Mouse (Mus musculus) forebrain, postnatal 0 days (tissue): ENCODE data around the gene Mex3a. TPM values are rescaled to one million over a fixed set of nuclear protein-coding genes. Genes with fewer than 3 reads are reported as not detected.

Source experiments
- ATAC-seq: fragments of 200-750 bp; cut with Nextera tagmentation; 2 replicates; pipeline ENCODE4 v1.8.0; 2017; ENCODE audit warnings: mild to moderate bottlenecking, moderate library complexity
- DNase-seq: peaks from one replicate; pipeline ENCODE4 v3.0.0-alpha.2; 2015
- H3K27ac ChIP-seq: fragments of 300-500 bp; sonication (generic); 2 replicates; pipeline ENCODE4 v1.5.1; 2014; ENCODE audit warnings: low read depth, mild to moderate bottlenecking, antibody characterized with exemption, low read length, moderate library complexity, mixed read lengths
- H3K27me3 ChIP-seq: fragments of 300-500 bp; sonication (generic); 2 replicates; pipeline ENCODE4 v1.6.1; 2014; ENCODE audit warnings: mild to moderate bottlenecking, low read length, mixed read lengths; ENCODE audit not compliant: insufficient read depth
- H3K36me3 ChIP-seq: fragments of 300-500 bp; sonication (generic); 2 replicates; pipeline ENCODE4 v1.6.1; 2014; ENCODE audit warnings: mild to moderate bottlenecking, moderate library complexity; ENCODE audit not compliant: insufficient read depth
- H3K4me1 ChIP-seq: fragments of 300-500 bp; sonication (generic); 2 replicates; pipeline ENCODE4 v1.6.1; 2014; ENCODE audit warnings: antibody characterized with exemption; ENCODE audit not compliant: insufficient read depth
- H3K4me2 ChIP-seq: fragments of 300-500 bp; sonication (generic); 2 replicates; pipeline ENCODE4 v1.6.1; 2014; ENCODE audit warnings: low read depth, mild to moderate bottlenecking, moderate library complexity
- H3K4me3 ChIP-seq: fragments of 300-500 bp; sonication (generic); 2 replicates; pipeline ENCODE4 v1.5.1; 2014; ENCODE audit warnings: low read depth, low read length, mixed read lengths
- H3K9ac ChIP-seq: fragments of 300-500 bp; sonication (generic); 2 replicates; pipeline ENCODE4 v1.6.1; 2014; ENCODE audit warnings: mild to moderate bottlenecking
- H3K9me3 ChIP-seq: fragments of 300-500 bp; sonication (generic); 2 replicates; pipeline ENCODE4 v1.6.1; 2016; ENCODE audit warnings: low read length
- CTCF ChIP-seq: sonication (generic); IDR thresholded peaks from 2 replicates; pipeline ENCODE4 v1.5.1; 2016; ENCODE audit warnings: antibody characterized with exemption, control low read depth, low read depth
- WGBS: fragments of 180-500 bp; shearing (Covaris S2); extraction: QIAGEN DNeasy Blood & Tissue Kit; methylation state at CpG from one replicate; pipeline ENCODE4 v1.1.7; 2014; 5-methylcytosine and 5-hydroxymethylcytosine counted together
- polyA plus RNA-seq: library from polyadenylated mRNA; unstranded; fragments of >200 nt; fragmentation: Nextera tagmentation; extraction: Ambion mirVana; gene quantifications from 2 replicates; pipeline ENCODE4 v1.2.1, GENCODE M21; 2015
- total RNA-seq: library from RNA; depleted of rRNA; stranded (reverse); fragments of >200 nt; gene quantifications from 2 replicates; pipeline ENCODE4 v1.2.3, GENCODE M21; 2014; rRNA removed

Mex3a gene
- 64.5 and 71.9 TPM in 2 replicates for total RNA-seq
- polyA plus RNA-seq: 16.2 and 20.5 TPM in 2 replicates

DNA sequence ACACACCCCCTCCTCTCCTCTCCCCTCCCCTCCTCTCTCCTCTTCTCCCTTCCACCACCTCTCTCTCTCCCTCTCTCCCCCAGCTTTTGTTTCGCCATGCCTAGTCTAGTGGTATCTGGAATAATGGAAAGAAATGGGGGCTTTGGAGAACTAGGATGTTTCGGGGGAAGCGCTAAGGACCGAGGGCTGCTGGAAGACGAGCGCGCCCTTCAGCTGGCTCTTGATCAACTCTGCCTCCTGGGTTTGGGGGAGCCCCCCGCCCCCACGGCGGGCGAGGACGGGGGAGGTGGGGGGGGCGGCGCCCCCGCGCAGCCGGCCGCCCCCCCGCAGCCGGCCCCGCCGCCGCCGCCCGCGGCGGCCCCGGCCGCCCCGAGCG is at the start of gene Mex3a:
Mex3a (plus strand) TSS at position 97 of the 376 bp plus-strand sequence.
- ATAC-seq (no peak), DNase-seq (no peak)
- Histone ChIP-seq H3K36me3 (peaks cover 16% of the 10 kb centered on the region), H3K9ac (peak within 1 kb of the TSS; percentile 100), H3K4me3 (peak within 1 kb of the TSS; percentile 60), H3K27me3 (no peaks in the 10 kb centered on the region), H3K27ac (peak within 1 kb of the TSS; percentile 99), H3K4me2 (peak within 1 kb of the TSS; percentile 78), H3K9me3 (no peaks in the 10 kb centered on the region), H3K4me1 (peaks cover 49% of the 10 kb centered on the region)
- WGBS: 5% methylated on average over 26 of the region's 31 CpGs
- TF ChIP-seq CTCF: no peak

DNA sequence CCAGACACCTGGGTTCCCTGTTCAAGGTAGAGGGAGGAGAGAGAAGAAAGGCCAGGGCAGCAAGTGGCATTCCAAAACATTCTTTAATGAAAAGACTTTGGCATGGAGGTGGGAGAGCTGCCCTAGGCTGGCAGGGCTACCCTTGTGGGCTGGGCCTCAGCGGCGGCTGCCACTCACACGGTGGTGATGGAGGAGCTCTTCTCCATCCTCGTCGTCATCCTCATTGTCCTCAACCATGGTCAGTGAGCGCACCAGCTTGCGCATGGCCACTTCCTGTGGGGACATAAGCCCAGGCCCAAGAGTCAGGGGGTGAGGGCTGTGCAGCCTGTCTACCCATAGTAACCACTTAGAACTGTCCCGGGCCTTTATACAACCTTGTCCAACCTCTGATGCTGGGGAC is 49.1 kb upstream of the Mex3a start:
- peaks cover 18% of the 10 kb centered on the region for H3K27me3 ChIP-seq
- H3K27ac ChIP-seq: no peak overlapping the region
- peaks cover 40% of the 10 kb centered on the region for H3K36me3 ChIP-seq
- no peaks in the 10 kb centered on the region for H3K9me3 ChIP-seq
- ATAC-seq: no peak
- no peak for DNase-seq
- no peak for TF ChIP-seq CTCF
- H3K4me3 ChIP-seq: no peak overlapping the region
- WGBS: 82% methylated on average over 8 of the region's 8 CpGs
- no peak overlapping the region for H3K9ac ChIP-seq
- no peak overlapping the region for H3K4me2 ChIP-seq
- H3K4me1 ChIP-seq: no peaks in the 10 kb centered on the region

DNA sequence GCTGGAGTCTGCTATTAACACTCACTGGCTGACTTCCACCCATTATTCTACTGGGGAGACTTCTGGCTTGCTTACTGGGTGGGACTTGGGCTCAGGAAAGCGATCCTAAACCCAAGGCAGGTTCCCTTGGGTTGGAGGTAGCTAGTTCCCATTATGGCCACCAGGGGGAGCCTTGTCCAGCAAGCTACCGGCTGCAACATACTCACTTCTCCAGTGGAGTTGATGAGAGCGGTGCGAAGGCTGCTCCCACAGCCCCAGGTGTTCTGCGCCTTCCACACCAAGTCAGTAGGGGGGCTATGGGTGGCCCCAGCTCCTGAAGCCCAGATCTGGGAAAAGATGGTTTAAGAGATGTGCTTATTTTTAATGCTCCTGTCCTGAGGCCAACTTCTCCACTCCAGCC is 48.6 kb upstream of the Mex3a start:
- peak; percentile 84 for DNase-seq

DNA sequence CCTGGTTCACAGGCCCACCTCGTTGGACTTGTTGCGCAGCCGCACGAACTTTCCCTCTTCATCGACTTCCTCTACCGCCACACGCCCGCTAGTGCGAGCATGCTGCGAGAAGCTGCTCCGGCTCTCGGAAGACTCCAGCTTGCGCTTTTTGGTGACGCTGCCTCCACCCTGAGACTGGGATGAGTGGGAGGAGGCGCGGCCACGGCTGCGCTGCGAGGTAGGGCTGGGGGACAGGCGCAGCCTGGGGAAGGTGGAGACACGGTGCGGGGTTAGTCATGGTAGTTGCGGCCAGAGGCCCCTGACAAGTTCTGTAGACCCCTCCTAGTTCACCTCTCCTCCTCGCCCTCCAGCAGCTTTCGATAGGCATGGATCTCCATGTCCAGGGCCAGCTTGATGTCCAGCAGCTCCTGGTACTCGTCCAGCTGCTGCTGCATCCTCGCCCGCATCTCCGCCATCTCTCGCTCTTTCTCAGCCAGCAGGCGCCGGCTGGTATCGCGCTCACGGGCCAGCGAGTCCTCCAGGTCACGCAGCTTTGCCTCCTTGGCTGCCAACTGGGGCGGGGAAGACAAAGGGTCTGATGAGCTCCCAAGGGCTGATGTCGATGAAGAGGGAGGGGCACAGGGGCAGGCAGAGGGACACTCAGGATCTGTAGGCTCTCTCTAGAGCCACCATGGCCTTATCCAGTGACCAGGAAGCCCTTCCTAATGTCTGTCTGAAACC is 47.4 kb upstream of the Mex3a start:
- Histone ChIP-seq H3K9me3 (no peaks in the 10 kb centered on the region), H3K27me3 (peaks cover 18% of the 10 kb centered on the region), H3K4me1 (no peaks in the 10 kb centered on the region), H3K4me3 (no peak overlapping the region), H3K4me2 (peak overlapping the region; percentile 21; the same call in 1 of the 2 replicates), H3K9ac (no peak overlapping the region), H3K27ac (no peak overlapping the region), H3K36me3 (peaks cover 40% of the 10 kb centered on the region)
- ATAC-seq: no peak
- 26% methylated on average over 39 of the region's 39 CpGs for WGBS
- DNase-seq: no peak
- no peak for TF ChIP-seq CTCF

More for the DNA sequence above, 48.6 kb upstream of the Mex3a start:
- H3K9me3 ChIP-seq: no peaks in the 10 kb centered on the region
- no peaks in the 10 kb centered on the region for H3K4me1 ChIP-seq
- H3K9ac ChIP-seq: no peak overlapping the region
- no peak overlapping the region for H3K4me3 ChIP-seq
- peaks cover 18% of the 10 kb centered on the region for H3K27me3 ChIP-seq
- no peak overlapping the region for H3K4me2 ChIP-seq
- 6% methylated on average over 5 of the region's 5 CpGs for WGBS
- TF ChIP-seq CTCF: peak; percentile 97
- H3K36me3 ChIP-seq: peaks cover 40% of the 10 kb centered on the region
- H3K27ac ChIP-seq: no peak overlapping the region
- peak; percentile 73 for ATAC-seq

DNA sequence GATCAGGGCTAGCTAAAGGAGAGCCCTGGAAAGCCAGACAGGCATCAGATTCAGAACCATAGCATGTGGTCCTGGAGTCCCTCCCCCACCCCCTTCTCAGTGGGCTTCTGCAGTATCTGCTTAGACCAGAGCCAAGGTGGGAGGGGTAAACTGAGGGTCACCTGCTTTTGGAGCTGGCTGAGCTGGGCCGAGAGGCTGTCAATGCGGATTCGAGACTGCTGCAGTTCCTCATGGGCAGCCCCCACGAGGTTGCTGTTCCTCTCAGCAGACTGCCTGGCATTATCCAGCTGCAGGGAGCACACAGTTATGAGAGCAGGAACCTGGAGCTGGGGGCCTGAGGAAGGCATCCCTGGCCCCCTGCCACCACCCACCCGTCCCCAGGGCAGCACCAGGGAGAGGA is 46.2 kb upstream of the Mex3a start:
- no peak for TF ChIP-seq CTCF
- no peaks in the 10 kb centered on the region for H3K4me1 ChIP-seq
- no peaks in the 10 kb centered on the region for H3K9me3 ChIP-seq
- peaks cover 18% of the 10 kb centered on the region for H3K27me3 ChIP-seq
- H3K9ac ChIP-seq: no peak overlapping the region
- no peak overlapping the region for H3K27ac ChIP-seq
- 70% methylated on average over 5 of the region's 5 CpGs for WGBS
- H3K4me3 ChIP-seq: no peak overlapping the region
- H3K4me2 ChIP-seq: no peak overlapping the region
- ATAC-seq (no peak), DNase-seq (no peak)
- H3K36me3 ChIP-seq: peaks cover 38% of the 10 kb centered on the region

DNA sequence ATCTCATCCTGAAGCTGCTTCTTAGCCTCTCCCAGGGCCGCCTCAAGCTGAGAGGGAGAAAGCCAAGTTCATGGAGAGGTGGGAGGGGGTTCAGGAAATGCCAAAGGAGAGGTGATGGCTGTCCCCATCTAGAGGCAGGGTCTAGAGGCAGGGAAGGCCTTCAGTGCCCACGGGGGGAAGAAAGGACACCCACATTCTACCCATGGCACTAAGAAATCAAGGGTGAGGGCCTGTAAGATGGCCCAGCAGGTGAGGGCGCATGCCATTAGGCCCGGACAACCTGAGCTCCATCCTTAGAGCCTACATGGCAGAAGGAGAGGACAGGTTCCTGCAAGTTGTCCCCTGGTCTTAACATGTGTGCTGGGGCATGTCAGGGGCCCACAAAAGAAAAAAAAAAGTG is 45.3 kb upstream of the Mex3a start:
- no peaks in the 10 kb centered on the region for H3K4me1 ChIP-seq
- H3K4me2 ChIP-seq: no peak overlapping the region
- H3K27ac ChIP-seq: no peak overlapping the region
- no peak for TF ChIP-seq CTCF
- H3K27me3 ChIP-seq: peaks cover 18% of the 10 kb centered on the region
- H3K9ac ChIP-seq: no peak overlapping the region
- H3K9me3 ChIP-seq: no peaks in the 10 kb centered on the region
- 76% methylated on average over 4 of the region's 4 CpGs for WGBS
- peaks cover 36% of the 10 kb centered on the region for H3K36me3 ChIP-seq
- ATAC-seq (no peak), DNase-seq (no peak)
- no peak overlapping the region for H3K4me3 ChIP-seq

DNA sequence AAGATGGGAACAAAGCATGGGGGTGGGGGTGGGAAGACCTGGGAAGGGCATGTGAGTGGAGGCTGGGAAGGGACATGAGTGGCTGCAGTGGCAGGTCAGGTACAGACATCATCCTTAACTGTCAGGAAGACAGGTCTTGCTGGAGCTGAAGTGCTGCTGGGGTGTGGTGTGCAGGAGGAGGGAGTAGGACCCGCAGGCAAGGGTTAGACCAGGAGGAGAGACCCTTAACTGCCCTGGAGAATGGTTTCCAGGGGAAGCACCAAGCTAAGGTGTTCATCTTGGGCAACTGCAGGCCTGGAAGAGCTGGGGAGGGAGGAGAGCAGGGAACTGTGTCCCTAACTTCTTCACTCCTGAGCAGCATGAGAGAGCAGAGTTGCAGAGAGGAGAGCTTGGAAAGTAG is 44.8 kb upstream of the Mex3a start:
- 75% methylated on average over 1 of the region's 1 CpGs for WGBS

More for the DNA sequence above, 44.8 kb upstream of the Mex3a start:
- Histone ChIP-seq H3K4me2 (no peak overlapping the region), H3K36me3 (peaks cover 36% of the 10 kb centered on the region), H3K27me3 (peaks cover 18% of the 10 kb centered on the region), H3K4me1 (peaks cover 2% of the 10 kb centered on the region; the same call in 1 of the 2 replicates), H3K27ac (no peak overlapping the region), H3K4me3 (no peak overlapping the region), H3K9ac (no peak overlapping the region), H3K9me3 (no peaks in the 10 kb centered on the region)
- DNase-seq (no peak), ATAC-seq (no peak)
- no peak for TF ChIP-seq CTCF
